Mouse (Mus musculus) embryonic facial prominence, embryonic 10.5 days (tissue): ENCODE results near the gene Tmem91. TPM values are rescaled to one million over a fixed set of nuclear protein-coding genes. Genes with fewer than 3 reads are reported as not detected.
A peak's percentile ranks its signal among the peaks of the same experiment; 100 is the strongest.

ENCODE experiments used
- DNase-seq: peaks from one replicate; pipeline ENCODE4 v3.0.0-alpha.2; 2017; ENCODE audit warnings: low spot score
- H3K27ac ChIP-seq: fragments of 300-500 bp; sonication (generic); replicated peaks from 2 replicates; pipeline ENCODE4 v1.5.1; 2016; ENCODE audit warnings: mild to moderate bottlenecking
- H3K27me3 ChIP-seq: fragments of 300-500 bp; sonication (generic); replicated peaks from 2 replicates; pipeline ENCODE4 v1.6.1; 2016; ENCODE audit warnings: low read depth, mild to moderate bottlenecking; ENCODE audit not compliant: poor library complexity, severe bottlenecking
- H3K36me3 ChIP-seq: fragments of 300-500 bp; sonication (generic); replicated peaks from 2 replicates; pipeline ENCODE4 v1.6.1; 2016; ENCODE audit warnings: mild to moderate bottlenecking, moderate library complexity
- H3K4me1 ChIP-seq: fragments of 300-500 bp; sonication (generic); 2 replicates; pipeline ENCODE4 v1.6.1; 2016
- H3K4me3 ChIP-seq: fragments of 300-500 bp; sonication (generic); 2 replicates; pipeline ENCODE4 v1.5.1; 2016; ENCODE audit warnings: mild to moderate bottlenecking, moderate library complexity
- H3K9me3 ChIP-seq: fragments of 300-500 bp; sonication (generic); 2 replicates; pipeline ENCODE4 v1.6.1; 2016; ENCODE audit warnings: mild to moderate bottlenecking
- WGBS: fragments of 180-500 bp; shearing (Covaris S2); methylation state at CpG from one replicate; pipeline ENCODE4 v1.1.7; 2016; 5-methylcytosine and 5-hydroxymethylcytosine counted together
- polyA plus RNA-seq: library from polyadenylated mRNA; unstranded; fragments of >200 nt; fragmentation: Nextera tagmentation; extraction: Ambion mirVana; gene quantifications from 2 replicates; pipeline ENCODE4 v1.2.1, GENCODE M21; 2016

Gene Tmem91
- polyA plus RNA-seq, 1 experiment from 2014 or later = 3.6 TPM

GRCm38 (mm10) chr7:25709961-25710360 lies 35.0 kb upstream of the Tmem91 start:
- DNase-seq = no peak
- WGBS = 10% methylated on average over 12 of the region's 12 CpGs
- peak overlapping the region; percentile 36 for H3K4me3 ChIP-seq

DNA sequence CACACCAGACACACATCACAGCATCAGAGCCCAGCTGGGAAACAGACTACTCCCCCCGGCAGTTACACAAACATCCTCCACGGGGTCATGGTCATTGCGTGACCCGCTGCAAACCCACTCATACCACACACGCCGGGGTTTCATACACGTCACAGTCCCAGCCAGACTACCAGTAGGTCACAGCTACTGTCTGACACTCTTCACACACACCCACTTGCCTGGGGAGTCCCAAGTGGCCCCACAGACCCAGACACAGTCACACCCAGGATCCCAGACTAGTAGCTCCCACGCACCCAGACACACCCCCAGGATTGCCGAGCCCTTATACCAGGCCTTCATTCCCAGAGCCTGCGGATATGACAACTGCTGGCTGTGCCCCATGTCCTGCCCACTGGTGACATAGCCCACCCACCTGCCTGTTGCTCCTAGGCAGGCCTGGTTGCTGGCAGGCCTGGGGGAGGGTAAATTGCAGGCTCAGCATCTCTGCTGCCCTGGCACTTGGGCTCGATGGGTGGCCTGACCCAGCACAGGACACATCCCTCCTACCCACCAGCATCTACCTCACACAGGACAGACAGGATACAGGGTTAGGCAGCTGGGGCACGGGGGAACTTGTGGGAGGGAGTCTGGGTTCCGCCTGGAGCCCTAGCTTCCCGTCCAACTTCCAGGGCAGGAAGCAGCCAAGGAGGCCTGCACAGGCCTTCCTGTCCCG lies 32.8 kb upstream of the Tmem91 start:
- 51% methylated on average over 15 of the region's 15 CpGs for whole genome bisulfite sequencing
- H3K4me1 ChIP-seq = peaks cover 80% of the 10 kb centered on the region
- DNase-seq = no peak

More at GRCm38 (mm10) chr7:25709961-25710360, 35.0 kb upstream of the Tmem91 start:
- no peaks in the 10 kb centered on the region for H3K9me3 ChIP-seq
- H3K4me1 ChIP-seq = peaks cover 65% of the 10 kb centered on the region
- H3K36me3 ChIP-seq = peaks cover 32% of the 10 kb centered on the region
- H3K27me3 ChIP-seq = peaks cover 11% of the 10 kb centered on the region
- H3K27ac ChIP-seq = peak overlapping the region; percentile 81

DNA sequence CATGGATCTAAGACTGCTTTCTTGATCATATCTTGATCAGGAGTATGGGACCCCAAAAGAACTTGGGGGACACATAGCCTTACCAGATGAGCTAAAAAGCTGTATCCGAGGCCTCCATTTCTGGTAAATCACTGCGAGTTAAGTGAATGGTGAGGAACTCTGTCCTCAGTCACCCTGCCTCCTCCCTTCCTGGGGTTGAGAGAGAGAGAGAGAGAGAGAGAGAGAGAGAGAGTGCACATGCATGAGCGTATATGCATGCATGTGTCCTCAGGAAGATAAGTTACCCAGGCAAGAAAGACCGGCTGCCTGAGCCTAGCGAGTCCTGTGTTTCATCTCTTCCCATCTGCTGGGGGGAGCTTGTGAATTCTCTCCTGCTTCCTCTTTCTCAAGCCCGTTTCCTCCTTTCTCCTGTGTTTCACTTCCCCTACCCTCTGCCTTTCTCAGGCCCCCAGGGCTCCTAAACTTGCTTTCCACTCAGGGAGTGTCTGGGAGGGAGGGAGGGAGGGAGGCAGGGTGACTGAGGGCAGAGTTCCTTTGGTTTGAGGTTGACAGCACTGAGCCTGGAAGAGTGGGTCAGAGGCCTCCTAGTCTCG lies 31.7 kb upstream of the Tmem91 start:
- Histone ChIP-seq H3K36me3 (0 out of 2 replicates have a peak, but pooled peaks cover 1% of the 10 kb centered on the region), H3K9me3 (peaks cover 7% of the 10 kb centered on the region), H3K4me1 (peaks cover 69% of the 10 kb centered on the region), H3K27me3 (peaks cover 30% of the 10 kb centered on the region), H3K4me3 (no peak overlapping the region), H3K27ac (no peak overlapping the region)
- 52% methylated on average over 7 of the region's 7 CpGs for WGBS
- no peak for DNase-seq

More for the DNA sequence above, 32.8 kb upstream of the Tmem91 start:
- Histone ChIP-seq H3K9me3 (no peaks in the 10 kb centered on the region), H3K36me3 (peaks cover 9% of the 10 kb centered on the region), H3K27ac (peak overlapping the region; percentile 72), H3K27me3 (peaks cover 30% of the 10 kb centered on the region), H3K4me3 (0 out of 2 replicates have a peak overlapping the region, but pooled peaks have one; percentile 8)

DNA sequence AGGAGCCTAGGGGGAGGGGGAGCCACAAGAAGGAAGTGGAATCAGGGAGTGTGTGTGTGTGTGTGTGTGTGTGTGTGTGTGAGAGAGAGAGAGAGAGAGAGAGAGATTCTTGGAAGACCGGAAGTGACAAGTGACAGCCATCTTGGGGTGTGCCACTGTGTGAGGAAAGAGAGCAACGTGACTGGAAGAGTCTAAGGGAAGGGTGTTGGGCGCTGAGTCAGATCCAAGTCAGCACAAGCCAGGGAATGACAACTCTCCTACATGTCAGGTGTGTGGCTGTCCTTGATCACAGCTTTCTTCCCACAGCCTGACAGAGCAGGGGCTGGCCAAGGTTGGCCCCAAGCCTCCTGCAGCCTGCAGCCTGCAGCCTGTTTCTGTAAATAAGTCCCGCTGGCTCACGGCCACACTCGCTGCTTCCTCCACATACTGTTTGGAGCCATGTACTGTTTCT lies 30.9 kb upstream of the Tmem91 start:
- DNase-seq = no peak
- peaks cover 30% of the 10 kb centered on the region for H3K27me3 ChIP-seq
- H3K4me3 ChIP-seq = no peak overlapping the region
- H3K27ac ChIP-seq = no peak overlapping the region; the same call in 1 of the 2 replicates
- WGBS = 63% methylated on average over 6 of the region's 6 CpGs
- peaks cover 61% of the 10 kb centered on the region for H3K4me1 ChIP-seq
- H3K9me3 ChIP-seq = peaks cover 16% of the 10 kb centered on the region
- no peaks in the 10 kb centered on the region for H3K36me3 ChIP-seq

GRCm38 (mm10) chr7:25704716-25705364 lies 29.9 kb upstream of the Tmem91 start:
- Histone ChIP-seq H3K4me3 (peak overlapping the region; percentile 57), H3K27ac (peak overlapping the region; percentile 48; the same call in 1 of the 2 replicates), H3K9me3 (peaks cover 21% of the 10 kb centered on the region), H3K36me3 (no peaks in the 10 kb centered on the region), H3K4me1 (peaks cover 51% of the 10 kb centered on the region), H3K27me3 (peaks cover 30% of the 10 kb centered on the region)
- WGBS = 3% methylated on average over 37 of the region's 37 CpGs
- peak; percentile 60 for DNase-seq

- H3K27ac ChIP-seq = no peak overlapping the region
- peaks cover 30% of the 10 kb centered on the region for H3K27me3 ChIP-seq
- DNase-seq = no peak
- H3K4me1 ChIP-seq = peaks cover 47% of the 10 kb centered on the region
- no peaks in the 10 kb centered on the region for H3K36me3 ChIP-seq
- H3K4me3 ChIP-seq = peak overlapping the region; percentile 57
- peaks cover 21% of the 10 kb centered on the region for H3K9me3 ChIP-seq
- WGBS = 20% methylated on average over 10 of the region's 10 CpGs
Measured at GRCm38 (mm10) chr7:25703793-25704494, 29.0 kb upstream of the Tmem91 start.

DNA sequence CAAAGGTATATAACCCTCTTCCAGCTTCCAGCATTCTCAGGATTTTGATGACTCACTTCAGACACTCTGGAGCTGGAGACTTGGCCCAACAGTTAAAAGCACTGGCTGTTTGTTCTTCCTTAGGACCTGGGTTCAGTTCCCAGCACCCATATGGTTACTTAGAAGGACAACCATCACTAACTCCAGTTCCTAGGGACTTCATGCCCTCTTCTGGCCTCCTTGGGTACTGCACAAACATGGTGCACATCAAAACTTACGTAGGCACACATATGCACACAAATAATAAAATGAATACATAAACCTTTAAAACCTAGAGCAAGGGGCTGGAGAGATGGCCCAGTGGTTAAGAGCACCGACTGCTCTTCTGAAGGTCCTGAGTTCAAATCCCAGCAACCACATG lies 27.4 kb upstream of the Tmem91 start:
- peaks cover 30% of the 10 kb centered on the region for H3K27me3 ChIP-seq
- peaks cover 34% of the 10 kb centered on the region for H3K4me1 ChIP-seq
- H3K27ac ChIP-seq = no peak overlapping the region
- H3K36me3 ChIP-seq = no peaks in the 10 kb centered on the region
- 90% methylated on average over 2 of the region's 2 CpGs for WGBS
- H3K4me3 ChIP-seq = no peak overlapping the region
- H3K9me3 ChIP-seq = peaks cover 21% of the 10 kb centered on the region
- DNase-seq = no peak

DNA sequence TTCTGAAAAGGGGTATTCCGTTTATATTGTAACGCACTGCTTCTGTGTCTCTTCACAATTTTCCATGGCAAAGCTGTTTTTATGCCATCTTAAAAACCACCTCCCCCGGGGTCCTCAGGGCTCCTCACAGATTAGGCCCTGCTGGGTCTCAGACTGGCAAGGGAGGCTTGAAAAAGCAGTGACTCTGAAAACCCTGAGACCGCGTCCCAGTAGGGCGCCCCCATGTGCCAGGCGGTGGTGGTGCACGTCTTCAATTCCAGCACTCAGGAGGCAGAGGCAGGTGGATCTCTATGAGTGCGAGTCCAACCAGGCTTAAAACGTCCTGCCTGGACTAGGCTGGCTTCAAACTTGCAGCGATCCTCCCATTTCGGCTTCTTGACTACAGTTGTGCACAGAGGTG lies 25.8 kb upstream of the Tmem91 start:
- H3K4me1 ChIP-seq = peaks cover 21% of the 10 kb centered on the region
- H3K4me3 ChIP-seq = no peak overlapping the region
- DNase-seq = no peak
- H3K36me3 ChIP-seq = no peaks in the 10 kb centered on the region
- no peak overlapping the region for H3K27ac ChIP-seq
- WGBS = 73% methylated on average over 12 of the region's 12 CpGs
- peaks cover 21% of the 10 kb centered on the region for H3K9me3 ChIP-seq
- H3K27me3 ChIP-seq = peaks cover 29% of the 10 kb centered on the region

GRCm38 (mm10) chr7:25699851-25700250 lies 24.9 kb upstream of the Tmem91 start:
- Histone ChIP-seq H3K9me3 (peaks cover 21% of the 10 kb centered on the region), H3K27me3 (peaks cover 21% of the 10 kb centered on the region), H3K4me1 (peaks cover 16% of the 10 kb centered on the region), H3K27ac (no peak overlapping the region), H3K4me3 (no peak overlapping the region), H3K36me3 (no peaks in the 10 kb centered on the region)
- DNase-seq = no peak
- WGBS = 52% methylated on average over 13 of the region's 13 CpGs

- Histone ChIP-seq H3K4me1 (peaks cover 14% of the 10 kb centered on the region), H3K27me3 (peaks cover 34% of the 10 kb centered on the region), H3K36me3 (no peaks in the 10 kb centered on the region), H3K4me3 (no peak overlapping the region), H3K27ac (no peak overlapping the region), H3K9me3 (no peaks in the 10 kb centered on the region)
- no peak for DNase-seq
- 64% methylated on average over 8 of the region's 8 CpGs for WGBS
Measured at GRCm38 (mm10) chr7:25694104-25694503, 19.1 kb upstream of the Tmem91 start.

DNA sequence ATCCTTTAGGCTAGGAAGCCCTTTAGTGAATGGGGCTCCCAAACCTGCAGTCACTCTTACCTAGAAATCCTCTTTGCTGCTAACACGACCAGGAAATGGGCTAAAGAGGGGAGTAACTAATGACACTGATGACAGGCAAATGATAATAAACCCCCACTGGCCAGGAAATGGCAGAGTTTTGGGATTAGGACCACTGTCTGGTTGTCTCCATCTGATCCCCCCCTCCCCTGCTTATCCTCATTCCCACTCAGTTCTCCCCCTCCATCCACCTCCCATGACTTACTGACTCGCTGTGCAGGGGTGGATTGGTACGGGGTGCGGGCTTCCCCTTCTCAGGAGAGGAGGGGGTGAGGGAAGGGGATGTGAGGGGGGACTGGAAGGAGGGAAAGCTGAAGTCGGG lies 15.1 kb upstream of the Tmem91 start:
- 33% methylated on average over 5 of the region's 5 CpGs for WGBS
- Histone ChIP-seq H3K4me3 (peak overlapping the region; percentile 67), H3K27me3 (peaks cover 71% of the 10 kb centered on the region), H3K9me3 (no peaks in the 10 kb centered on the region), H3K27ac (no peak overlapping the region), H3K36me3 (0 out of 2 replicates have a peak, but pooled peaks cover 3% of the 10 kb centered on the region), H3K4me1 (peaks cover 52% of the 10 kb centered on the region)
- DNase-seq = no peak

DNA sequence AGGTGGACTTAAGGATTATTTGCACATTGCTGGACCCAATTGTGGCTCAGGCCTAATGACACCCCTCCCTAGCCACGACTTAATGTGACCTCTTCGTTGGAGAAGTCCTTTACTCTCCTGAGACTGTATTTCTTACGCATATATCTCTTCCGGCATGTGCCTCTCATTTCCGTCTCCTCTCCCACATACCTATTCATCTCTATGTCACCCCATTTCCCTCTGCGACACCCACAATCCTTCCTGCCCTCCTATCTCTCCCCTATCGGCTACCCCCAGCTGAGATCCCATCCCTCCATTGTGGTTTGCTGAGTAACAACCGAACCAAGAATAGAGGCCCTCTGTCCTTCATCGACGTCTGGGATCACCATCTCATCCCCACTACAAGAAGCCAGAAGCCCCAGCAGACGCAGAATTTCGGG lies 14.6 kb upstream of the Tmem91 start:
- no peak for DNase-seq
- H3K27me3 ChIP-seq = peaks cover 75% of the 10 kb centered on the region

More for the DNA sequence above, 14.6 kb upstream of the Tmem91 start:
- H3K36me3 ChIP-seq = 0 out of 2 replicates have a peak, but pooled peaks cover 3% of the 10 kb centered on the region
- H3K27ac ChIP-seq = no peak overlapping the region
- no peaks in the 10 kb centered on the region for H3K9me3 ChIP-seq
- H3K4me3 ChIP-seq = peak overlapping the region; percentile 67
- WGBS = 12% methylated on average over 12 of the region's 12 CpGs
- peaks cover 52% of the 10 kb centered on the region for H3K4me1 ChIP-seq
